Mouse (Mus musculus) embryonic facial prominence, embryonic 10.5 days (tissue): Measurements from ENCODE around the gene Ankzf1. TPM values are rescaled to one million over a fixed set of nuclear protein-coding genes. Genes with fewer than 3 reads are reported as not detected.

ENCODE experiments used
- DNase-seq: peaks from one replicate; pipeline ENCODE4 v3.0.0-alpha.2; 2017; ENCODE audit warnings: low spot score
- H3K27ac ChIP-seq: fragments of 300-500 bp; sonication (generic); replicated peaks from 2 replicates; pipeline ENCODE4 v1.5.1; 2016; ENCODE audit warnings: mild to moderate bottlenecking
- H3K27me3 ChIP-seq: fragments of 300-500 bp; sonication (generic); replicated peaks from 2 replicates; pipeline ENCODE4 v1.6.1; 2016; ENCODE audit warnings: low read depth, mild to moderate bottlenecking; ENCODE audit not compliant: poor library complexity, severe bottlenecking
- H3K36me3 ChIP-seq: fragments of 300-500 bp; sonication (generic); replicated peaks from 2 replicates; pipeline ENCODE4 v1.6.1; 2016; ENCODE audit warnings: mild to moderate bottlenecking, moderate library complexity
- H3K4me1 ChIP-seq: fragments of 300-500 bp; sonication (generic); 2 replicates; pipeline ENCODE4 v1.6.1; 2016
- H3K4me3 ChIP-seq: fragments of 300-500 bp; sonication (generic); 2 replicates; pipeline ENCODE4 v1.5.1; 2016; ENCODE audit warnings: mild to moderate bottlenecking, moderate library complexity
- H3K9me3 ChIP-seq: fragments of 300-500 bp; sonication (generic); 2 replicates; pipeline ENCODE4 v1.6.1; 2016; ENCODE audit warnings: mild to moderate bottlenecking
- WGBS: fragments of 180-500 bp; shearing (Covaris S2); methylation state at CpG from one replicate; pipeline ENCODE4 v1.1.7; 2016; 5-methylcytosine and 5-hydroxymethylcytosine counted together
- polyA plus RNA-seq: library from polyadenylated mRNA; unstranded; fragments of >200 nt; fragmentation: Nextera tagmentation; extraction: Ambion mirVana; gene quantifications from 2 replicates; pipeline ENCODE4 v1.2.1, GENCODE M21; 2016

Gene Ankzf1
- polyA plus RNA-seq, 1 experiment from 2014 or later: 22.9 TPM

DNA sequence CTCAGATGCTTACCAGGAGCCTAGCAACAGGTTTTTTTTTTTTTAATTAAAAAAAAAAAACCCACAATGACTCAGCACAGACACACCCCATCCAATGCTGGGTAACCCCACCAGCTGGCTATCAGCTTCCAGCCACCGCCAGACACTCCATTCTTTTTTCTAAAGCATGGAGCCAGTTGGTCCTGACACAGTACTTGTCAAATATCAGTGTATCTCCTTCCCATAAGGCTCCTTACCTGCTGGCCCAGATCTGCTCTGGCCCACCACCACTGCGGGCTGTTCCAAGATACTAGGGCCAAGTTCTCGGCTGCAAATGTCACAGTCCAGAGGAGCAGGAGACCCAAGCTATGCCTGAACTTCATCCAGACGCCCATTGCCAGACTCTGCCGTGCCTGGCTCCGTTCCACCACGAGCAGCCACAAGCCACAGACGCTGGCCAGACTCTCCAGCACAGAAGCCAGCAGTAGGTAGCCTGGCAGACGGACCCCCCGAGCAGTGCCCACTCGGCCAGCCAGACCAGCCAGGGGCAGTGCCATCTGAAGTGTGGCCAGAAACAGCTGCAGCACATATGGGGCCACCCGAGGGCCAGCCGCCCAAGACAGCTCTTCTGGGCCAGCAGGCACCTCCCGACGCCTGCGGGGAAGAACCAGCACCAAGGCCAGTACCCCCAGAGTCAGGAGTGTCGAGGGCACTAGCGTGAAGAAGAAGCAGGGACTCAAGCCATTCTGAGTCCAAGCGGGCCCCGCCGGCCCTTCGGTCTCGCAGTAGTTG lies 12.4 kb upstream of the Ankzf1 start:
- DNase-seq: no peak
- Histone ChIP-seq H3K9me3 (no peaks in the 10 kb centered on the region), H3K4me3 (peak overlapping the region; percentile 81), H3K27me3 (no peaks in the 10 kb centered on the region), H3K36me3 (peaks cover 64% of the 10 kb centered on the region), H3K4me1 (peaks cover 27% of the 10 kb centered on the region), H3K27ac (peak overlapping the region; percentile 85)
- WGBS: 12% methylated on average over 23 of the region's 23 CpGs

- Histone ChIP-seq H3K4me1 (peaks cover 27% of the 10 kb centered on the region), H3K27ac (peak within 1 kb of the TSS; percentile 85), H3K27me3 (no peaks in the 10 kb centered on the region), H3K9me3 (no peaks in the 10 kb centered on the region), H3K4me3 (peak within 1 kb of the TSS; percentile 81), H3K36me3 (peaks cover 64% of the 10 kb centered on the region)
- WGBS: under 1% methylated on average over 31 of the region's 31 CpGs
- DNase-seq: peak; percentile 94
Measured at GRCm38 (mm10) chr1:75180105-75180590, 11.8 kb upstream of the Ankzf1 start, which contains the start of gene Abcb6. Gene Abcb6 (minus strand): TSS chr1:75180392.

- Histone ChIP-seq H3K27ac (peak overlapping the region; percentile 85), H3K9me3 (no peaks in the 10 kb centered on the region), H3K4me1 (peaks cover 27% of the 10 kb centered on the region), H3K36me3 (peaks cover 64% of the 10 kb centered on the region), H3K27me3 (no peaks in the 10 kb centered on the region), H3K4me3 (peak overlapping the region; percentile 81)
- WGBS: 38% methylated on average over 7 of the region's 7 CpGs
- no peak for DNase-seq
Measured at GRCm38 (mm10) chr1:75180741-75181140, 11.2 kb upstream of the Ankzf1 start.

- DNase-seq: no peak
- Histone ChIP-seq H3K9me3 (no peaks in the 10 kb centered on the region), H3K36me3 (peaks cover 64% of the 10 kb centered on the region), H3K27ac (no peak overlapping the region), H3K4me3 (no peak overlapping the region), H3K27me3 (no peaks in the 10 kb centered on the region), H3K4me1 (peaks cover 27% of the 10 kb centered on the region)
- WGBS: 83% methylated on average over 4 of the region's 4 CpGs
Measured at GRCm38 (mm10) chr1:75181377-75181870, 10.5 kb upstream of the Ankzf1 start.

- 68% methylated on average over 4 of the region's 4 CpGs for WGBS
- H3K4me3 ChIP-seq: no peak overlapping the region
- H3K4me1 ChIP-seq: peaks cover 27% of the 10 kb centered on the region
- peaks cover 64% of the 10 kb centered on the region for H3K36me3 ChIP-seq
- H3K27me3 ChIP-seq: no peaks in the 10 kb centered on the region
- DNase-seq: no peak
- H3K27ac ChIP-seq: no peak overlapping the region
- H3K9me3 ChIP-seq: no peaks in the 10 kb centered on the region
Measured at GRCm38 (mm10) chr1:75182160-75182559, 9.8 kb upstream of the Ankzf1 start.

DNA sequence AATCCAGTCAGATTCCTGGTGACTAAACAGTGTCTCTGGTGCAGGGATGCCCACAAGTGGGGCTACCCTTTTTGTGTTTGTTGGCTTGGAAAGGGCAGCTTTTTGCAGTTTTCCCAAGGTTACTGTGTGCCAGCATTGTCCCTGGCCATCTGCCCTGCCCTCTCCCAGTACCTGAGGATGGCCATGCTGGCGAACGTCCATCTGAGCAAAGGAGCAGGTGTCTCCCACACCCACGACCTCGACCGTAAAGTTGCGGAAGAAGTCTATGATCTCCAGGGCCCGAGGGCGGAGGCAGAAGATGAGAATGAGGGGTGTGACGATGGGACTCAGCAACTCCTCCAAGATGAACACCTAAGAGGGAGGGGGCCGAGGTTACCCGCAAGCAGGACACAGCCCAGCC lies 6.5 kb upstream of the Ankzf1 start:
- Histone ChIP-seq H3K27me3 (no peaks in the 10 kb centered on the region), H3K27ac (no peak overlapping the region), H3K36me3 (peaks cover 69% of the 10 kb centered on the region), H3K4me3 (no peak overlapping the region), H3K9me3 (no peaks in the 10 kb centered on the region), H3K4me1 (peaks cover 10% of the 10 kb centered on the region; the same call in 1 of the 2 replicates)
- WGBS: 92% methylated on average over 11 of the region's 11 CpGs
- DNase-seq: no peak

DNA sequence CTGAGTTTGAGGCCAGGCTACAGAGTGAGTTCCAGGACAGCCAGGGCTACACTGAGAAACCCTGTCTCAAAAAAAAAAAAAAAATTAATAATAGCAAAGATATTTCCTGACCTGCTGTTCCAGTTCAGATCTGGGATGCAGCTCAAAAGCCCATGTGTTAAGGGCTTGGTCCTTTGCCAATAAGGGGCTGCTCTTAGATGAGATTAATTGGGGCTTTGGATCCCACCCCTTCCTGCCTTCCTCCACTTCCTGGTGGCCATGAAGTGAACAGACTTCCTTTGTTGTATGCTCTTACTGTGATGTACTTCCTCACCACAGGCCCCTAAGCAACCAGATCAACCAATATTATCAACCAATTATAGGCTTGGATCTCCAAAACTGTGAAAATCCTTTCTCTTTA lies 4.8 kb upstream of the Ankzf1 start:
- Histone ChIP-seq H3K27me3 (no peaks in the 10 kb centered on the region), H3K4me3 (no peak overlapping the region), H3K36me3 (peaks cover 58% of the 10 kb centered on the region), H3K4me1 (peaks cover 18% of the 10 kb centered on the region), H3K27ac (no peak overlapping the region), H3K9me3 (no peaks in the 10 kb centered on the region)
- DNase-seq: no peak

- no peaks in the 10 kb centered on the region for H3K27me3 ChIP-seq
- H3K9me3 ChIP-seq: no peaks in the 10 kb centered on the region
- no peak for DNase-seq
- H3K36me3 ChIP-seq: peaks cover 50% of the 10 kb centered on the region
- H3K4me3 ChIP-seq: no peak overlapping the region
- H3K4me1 ChIP-seq: peaks cover 25% of the 10 kb centered on the region
- no peak overlapping the region for H3K27ac ChIP-seq
- 85% methylated on average over 2 of the region's 2 CpGs for WGBS
Measured at GRCm38 (mm10) chr1:75187914-75188483, 4.0 kb upstream of the Ankzf1 start.

DNA sequence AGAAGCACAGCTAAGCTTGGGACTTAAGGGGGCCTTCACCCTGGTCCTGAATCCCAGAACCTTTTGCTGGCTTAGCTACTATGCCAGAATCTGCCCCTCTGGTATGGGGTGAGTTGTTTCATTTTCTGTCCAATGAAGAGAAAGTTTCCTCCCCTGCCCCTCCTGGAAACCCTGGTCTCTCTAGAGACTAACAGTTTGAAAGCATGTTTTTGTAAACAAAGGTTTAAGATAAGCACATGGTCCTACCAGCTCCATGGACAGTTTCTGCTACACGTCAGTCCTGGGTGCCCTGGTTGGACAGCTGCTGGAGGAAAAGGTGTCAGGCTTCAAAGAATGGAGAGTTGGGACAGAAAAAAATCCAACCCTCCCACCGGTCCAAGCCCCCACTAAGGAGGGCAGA lies 1.4 kb upstream of the Ankzf1 start:
- Histone ChIP-seq H3K4me1 (peaks cover 31% of the 10 kb centered on the region), H3K4me3 (peak overlapping the region; percentile 87; the same call in 1 of the 2 replicates), H3K27me3 (no peaks in the 10 kb centered on the region), H3K27ac (no peak overlapping the region), H3K9me3 (no peaks in the 10 kb centered on the region), H3K36me3 (peaks cover 38% of the 10 kb centered on the region)
- WGBS: 72% methylated on average over 2 of the region's 2 CpGs
- DNase-seq: no peak

- H3K27ac ChIP-seq: peak overlapping the region; percentile 89
- 43% methylated on average over 5 of the region's 5 CpGs for WGBS
- H3K4me1 ChIP-seq: peaks cover 31% of the 10 kb centered on the region
- no peaks in the 10 kb centered on the region for H3K9me3 ChIP-seq
- peak overlapping the region; percentile 87 for H3K4me3 ChIP-seq
- H3K36me3 ChIP-seq: peaks cover 38% of the 10 kb centered on the region
- no peaks in the 10 kb centered on the region for H3K27me3 ChIP-seq
- DNase-seq: no peak
Measured at GRCm38 (mm10) chr1:75191258-75191621, 711 bp upstream of the Ankzf1 start.

GRCm38 (mm10) chr1:75192452-75192851 lies 501 bp downstream of the Ankzf1 start:
- Histone ChIP-seq H3K36me3 (peaks cover 38% of the 10 kb centered on the region), H3K27me3 (no peaks in the 10 kb centered on the region), H3K9me3 (no peaks in the 10 kb centered on the region), H3K27ac (peak overlapping the region; percentile 89), H3K4me1 (peaks cover 31% of the 10 kb centered on the region), H3K4me3 (peak overlapping the region; percentile 87)
- 1% methylated on average over 19 of the region's 19 CpGs for WGBS
- peak; percentile 46 for DNase-seq

DNA sequence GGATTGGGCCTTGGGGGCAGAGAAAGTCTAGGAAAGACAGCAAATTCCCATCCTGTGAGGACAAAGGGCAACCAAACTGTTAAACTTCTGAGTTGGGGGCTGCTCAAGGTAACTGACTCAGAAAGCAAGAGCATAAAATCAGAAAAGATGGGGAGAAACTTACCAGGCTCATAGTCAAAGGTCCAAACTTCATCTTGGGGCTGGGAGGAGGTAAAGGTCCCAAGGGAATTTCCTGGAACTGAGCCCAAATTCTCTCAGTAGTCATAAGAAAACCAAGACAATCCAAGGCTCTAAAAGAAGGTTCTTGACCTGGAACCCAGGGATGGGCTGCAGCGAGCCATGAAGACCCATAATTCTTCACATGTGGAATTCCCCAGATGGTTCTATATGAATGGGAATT lies 9.3 kb downstream of the Ankzf1 start:
- Histone ChIP-seq H3K36me3 (peaks cover 41% of the 10 kb centered on the region), H3K27ac (no peak overlapping the region), H3K27me3 (no peaks in the 10 kb centered on the region), H3K4me3 (no peak overlapping the region), H3K4me1 (no peaks in the 10 kb centered on the region), H3K9me3 (no peaks in the 10 kb centered on the region)
- no peak for DNase-seq
- WGBS: 91% methylated on average over 1 of the region's 1 CpGs
